In the genomic region with DNA sequence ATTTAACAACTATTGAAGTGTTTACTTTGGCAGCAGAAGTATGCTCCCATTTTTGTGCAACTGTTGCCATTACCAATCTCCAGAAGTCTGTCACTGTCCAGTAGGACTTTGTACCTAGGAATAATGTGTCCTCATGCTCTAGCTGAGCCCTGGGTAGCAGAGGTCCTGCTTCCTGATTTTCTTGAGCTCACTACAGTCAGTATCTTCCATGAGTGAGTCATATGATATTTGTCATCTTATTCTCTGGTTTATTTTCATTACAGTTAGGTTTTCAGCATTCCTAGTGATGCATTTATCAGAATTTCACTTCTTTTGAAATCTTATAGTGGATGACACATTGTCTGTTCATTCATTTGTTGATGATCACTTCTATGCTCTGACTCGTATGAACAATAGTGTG, we compare ENCODE assay signal across 28 mouse cellular contexts.
DNase-seq lines count a peak whose midpoint lies in the region; ATAC-seq and TF ChIP-seq lines count a peak whose summit lies in the region.
"Had no signal": no experiment of that assay in that cellular context is flagged by ENCODE, and none has a peak within 500 bp of the region (broad histone marks: within the 10 kb centered on the region; RNA-seq: fewer than 3 reads in every experiment).

No protein-coding gene starts in this region.

- no peak overlapping the region for H3K4me3 ChIP-seq in liver, adult 2 months (ENCODE audit: insufficient read depth, low read depth, low read length)
- H3K4me3 ChIP-seq in C2C12 (ENCODE audit: insufficient read depth, poor library complexity, severe bottlenecking), result no peak overlapping the region
- H3K4me3 ChIP-seq in liver, embryonic 16.5 days (ENCODE audit: low read depth, low read length), result no peak overlapping the region
- H3K4me3 ChIP-seq: embryonic facial prominence, embryonic 13.5 days; erythroblast, embryonic 14.5 days; forebrain, embryonic 10.5 days; gastrocnemius, adult 2 months; heart, embryonic 10.5 days; hindbrain, embryonic 12.5 days had no signal

- no peaks in the 10 kb centered on the region for H3K27me3 ChIP-seq in liver, adult 2 months (ENCODE audit: control insufficient read depth, insufficient read depth, low read length)
- H3K27me3 ChIP-seq in C2C12 (ENCODE audit: control insufficient read depth, insufficient read depth, insufficient read length), result no peaks in the 10 kb centered on the region
- H3K27me3 ChIP-seq in liver, embryonic 16.5 days (ENCODE audit: control insufficient read depth, insufficient read depth, low read depth, low read length), result no peaks in the 10 kb centered on the region
- H3K27me3 ChIP-seq: CH12.LX; embryonic facial prominence, embryonic 13.5 days; hindbrain, embryonic 12.5 days had no signal

- H3K4me2 ChIP-seq in liver, embryonic 16.5 days (ENCODE audit: low read depth, low read length), result no peak overlapping the region
- H3K4me2 ChIP-seq: embryonic facial prominence, embryonic 13.5 days; hindbrain, embryonic 12.5 days had no signal

- ATAC-seq in liver, embryonic 16.5 days (ENCODE audit: low read depth), result peak; percentile 72
- ATAC-seq in erythroblast, adult 5-6 weeks (replicated peaks; ENCODE audit: low FRiP score, poor library complexity, severe bottlenecking), result no peak
- ATAC-seq: activated CD4-positive, CD25-positive, alpha-beta regulatory T cell, adult 4 months; forebrain, embryonic 14.5 days; hindbrain, postnatal 0 days had no signal

- WGBS in liver, adult 2 months, result 30% methylated on average over 1 of the region's 1 CpGs
- 61% methylated on average over 1 of the region's 1 CpGs for WGBS in liver, embryonic 16.5 days (ENCODE audit: insufficient replicate concordance)

- no peaks in the 10 kb centered on the region for H3K9me3 ChIP-seq in liver, embryonic 16.5 days (replicated peaks; ENCODE audit: control insufficient read depth, low read length)
- H3K9me3 ChIP-seq: embryonic facial prominence, embryonic 13.5 days; forebrain, embryonic 10.5 days; heart, embryonic 10.5 days; hindbrain, embryonic 12.5 days had no signal

- no peak overlapping the region for H3K9ac ChIP-seq in liver, adult 2 months (ENCODE audit: low read depth, low read length)
- H3K9ac ChIP-seq in liver, embryonic 16.5 days (ENCODE audit: low read depth, low read length), result no peak overlapping the region
- H3K9ac ChIP-seq: embryonic facial prominence, embryonic 13.5 days; hindbrain, embryonic 12.5 days had no signal

- no peaks in the 10 kb centered on the region for H3K79me3 ChIP-seq in C2C12 (ENCODE audit: low read depth)

- DNase-seq in liver, adult 2 months (ENCODE audit: extremely low read depth, low read depth, low spot score), result peak; percentile 95
- DNase-seq in liver (no peak), NIH3T3 (ENCODE audit: low read depth) (peak; percentile 5)
- DNase-seq in T-cell, adult 2 months (ENCODE audit: low spot score), result no peak
- no peak for DNase-seq in left cerebral cortex, adult 18-20 months (ENCODE audit: low spot score in 2 of 2)
- DNase-seq: adrenal gland, adult 2 months; adrenal gland, postnatal 25 days; B cell, adult 2 months; cerebellum, adult 18-20 months; cerebellum, adult 9-11 months; cerebellum, postnatal 36 days; gastrocnemius, adult 2 months; gastrocnemius, postnatal 36 days; heart, adult 11 months; heart, postnatal 10 days; heart, postnatal 4 days had no signal

- no peak for TF ChIP-seq POLR2A in liver, adult 2 months (IDR thresholded peaks at IDR 0.05; ENCODE audit: extremely low read depth, insufficient read depth, low read length)

- H3ac ChIP-seq in C2C12 (ENCODE audit: control insufficient read depth, insufficient read length, low read depth), result no peak overlapping the region

- H3K79me2 ChIP-seq in liver, adult 2 months (ENCODE audit: control insufficient read depth, insufficient read depth, low read length), result 0 out of 2 replicates have a peak, but pooled peaks cover 3% of the 10 kb centered on the region
- peaks cover 11% of the 10 kb centered on the region for H3K79me2 ChIP-seq in C2C12 (ENCODE audit: control insufficient read depth, insufficient read depth)

- no peak overlapping the region for H3K27ac ChIP-seq in liver, adult 2 months (replicated peaks; ENCODE audit: insufficient read depth, low read depth, low read length)
- no peak overlapping the region for H3K27ac ChIP-seq in liver, embryonic 16.5 days (ENCODE audit: low read length)
- H3K27ac ChIP-seq: embryonic facial prominence, embryonic 13.5 days; forebrain, embryonic 10.5 days; gastrocnemius, adult 2 months; heart, embryonic 10.5 days; hindbrain, embryonic 12.5 days; hindbrain, postnatal 0 days had no signal

- H3K36me3 ChIP-seq in liver, adult 2 months (ENCODE audit: control insufficient read depth, insufficient read depth, low read length), result no peaks in the 10 kb centered on the region
- no peaks in the 10 kb centered on the region for H3K36me3 ChIP-seq in C2C12 (ENCODE audit: control insufficient read depth, insufficient read depth)
- H3K36me3 ChIP-seq in liver, embryonic 16.5 days (ENCODE audit: control insufficient read depth, insufficient read depth), result no peaks in the 10 kb centered on the region
- H3K36me3 ChIP-seq: embryonic facial prominence, embryonic 13.5 days; forebrain, embryonic 10.5 days; heart, embryonic 10.5 days; hindbrain, embryonic 12.5 days had no signal

- TF ChIP-seq CTCF in liver, adult 2 months (IDR thresholded peaks at IDR 0.05; ENCODE audit: low read depth, low read length), result no peak
- no peak for TF ChIP-seq CTCF in C2C12 (IDR thresholded peaks at IDR 0.05; ENCODE audit: control insufficient read depth, insufficient read depth, insufficient read length)

- H3K4me1 ChIP-seq in liver, adult 2 months (ENCODE audit: control insufficient read depth, insufficient read depth, low read length), result peaks cover 4% of the 10 kb centered on the region; the same call in 1 of the 2 replicates
- H3K4me1 ChIP-seq in liver, embryonic 16.5 days (ENCODE audit: control insufficient read depth, low read depth, low read length), result no peaks in the 10 kb centered on the region
- H3K4me1 ChIP-seq: embryonic facial prominence, embryonic 13.5 days; forebrain, embryonic 10.5 days; hindbrain, embryonic 12.5 days had no signal

TF ChIP-seq in C2C12, 6 proteins besides CTCF, POLR2A, EP300 and RAD21:
- TF ChIP-seq FOSL1 (IDR thresholded peaks at IDR 0.05; ENCODE audit: insufficient read depth, low read length, poor library complexity, severe bottlenecking) (peak; percentile 68), USF1 (IDR thresholded peaks at IDR 0.05; ENCODE audit: low read depth) (no peak), CEBPB (IDR thresholded peaks at IDR 0.05; ENCODE audit: low read depth) (peak; percentile 35)
TF ChIP-seq in C2C12: peak in this region for 2.

Comparison
In these comparisons a context has a peak if more than half of its experiments do, and no peak if none do; other contexts are left out.
1. DNase-seq: peak in liver, adult 2 months (single experiment) and NIH3T3 (single experiment); none in liver (single experiment), T-cell, adult 2 months (single experiment) and left cerebral cortex, adult 18-20 months (0 of 2).